Comparison of ENCODE assay signal across 8 mouse cellular contexts in the genomic region with DNA sequence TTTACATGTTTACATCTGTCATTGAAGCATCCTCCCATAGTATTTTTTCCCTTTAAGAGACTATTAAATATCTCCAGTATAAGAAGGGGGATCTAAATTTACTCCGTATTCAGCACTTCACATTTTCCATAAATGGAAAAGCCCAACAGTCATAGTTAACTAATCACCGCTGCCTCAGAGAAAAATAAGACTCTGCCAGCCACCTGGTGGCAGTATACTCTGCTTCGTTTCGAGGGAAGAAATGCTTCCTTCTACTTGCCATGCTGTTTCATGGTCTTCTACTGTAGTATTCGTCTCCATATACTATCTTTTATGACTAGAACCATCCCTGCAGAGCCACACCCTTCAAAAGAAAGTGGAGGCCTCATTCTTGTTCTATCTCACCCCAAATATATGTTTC. TPM values are rescaled to one million over a fixed set of nuclear protein-coding genes. Genes with fewer than 3 reads are reported as not detected.
DNase-seq lines count a peak whose midpoint lies in the region; ATAC-seq and TF ChIP-seq lines count a peak whose summit lies in the region.

No protein-coding gene starts in this region.

- H3K4me1 ChIP-seq in kidney, postnatal 0 days (replicated peaks; ENCODE audit: insufficient read depth, low read length): no peaks in the 10 kb centered on the region
- H3K4me1 ChIP-seq in kidney, embryonic 14.5 days (ENCODE audit: control insufficient read depth, insufficient read depth, low read length): no peaks in the 10 kb centered on the region
- H3K4me1 ChIP-seq in MEL (ENCODE audit: control insufficient read depth in 1 of 2, insufficient read depth in 2 of 2, low read length in 2 of 2): no peaks in the 10 kb centered on the region
- H3K4me1 ChIP-seq in thymus, adult 2 months (replicated peaks; ENCODE audit: control insufficient read depth, insufficient read depth, low read length): no peaks in the 10 kb centered on the region

- TF ChIP-seq CTCF in kidney, postnatal 0 days (IDR thresholded peaks at IDR 0.05; ENCODE audit: low read depth): peak; percentile 65
- TF ChIP-seq CTCF in MEL (IDR thresholded peaks at IDR 0.05 in 2 of 3, conservative IDR thresholded peaks at IDR 0.05 in 1 of 3; ENCODE audit: control insufficient read depth in 1 of 3, insufficient read depth in 1 of 3, low read depth in 2 of 3, low read length in 3 of 3, poor library complexity in 1 of 3, severe bottlenecking in 1 of 3): peak; percentile 33 to 70 (median 38)
- TF ChIP-seq CTCF in thymus, adult 2 months (IDR thresholded peaks at IDR 0.05; ENCODE audit: borderline replicate concordance, control insufficient read depth, extremely low read depth, insufficient read depth, low read length, poor library complexity): no peak

- TF ChIP-seq EP300 in MEL (IDR thresholded peaks at IDR 0.05; ENCODE audit: low read depth in 1 of 2, low read length in 2 of 2): no peak

- H3K79me2 ChIP-seq in MEL (ENCODE audit: control insufficient read depth, insufficient read depth, low read length, poor library complexity): no peaks in the 10 kb centered on the region

- peak; percentile 67 for DNase-seq in kidney, postnatal 0 days (ENCODE audit: low spot score)
- peak; percentile 55 for DNase-seq in MEL (ENCODE audit: low read depth, low spot score)
- DNase-seq in adrenal gland, adult 2 months: peak; percentile 17
- peak; percentile 4 to 7 for DNase-seq in gastrocnemius, adult 8-10 months (ENCODE audit: low spot score in 2 of 2)
- peak; percentile 7 for DNase-seq in lung, postnatal 25 days (ENCODE audit: low spot score)
- DNase-seq in natural killer cell, adult 2 months (ENCODE audit: low spot score in 2 of 2): no peak
- DNase-seq in thymus, adult 2 months: no peak

- peak; percentile 54 for TF ChIP-seq RAD21 in MEL (IDR thresholded peaks at IDR 0.05; ENCODE audit: low read depth, low read length)

- H3K4me2 ChIP-seq in kidney, postnatal 0 days (ENCODE audit: low read length): no peak overlapping the region
- H3K4me2 ChIP-seq in kidney, embryonic 14.5 days (replicated peaks; ENCODE audit: low read depth, low read length): no peak overlapping the region

- no peak overlapping the region for H3K27ac ChIP-seq in kidney, postnatal 0 days
- no peak overlapping the region for H3K27ac ChIP-seq in kidney, embryonic 14.5 days (ENCODE audit: low read depth, low read length)
- H3K27ac ChIP-seq in MEL (ENCODE audit: control insufficient read depth, low read depth, low read length): no peak overlapping the region
- H3K27ac ChIP-seq in thymus, adult 2 months (ENCODE audit: control insufficient read depth, insufficient read depth, low read length): no peak overlapping the region

- no peaks in the 10 kb centered on the region for H3K27me3 ChIP-seq in kidney, postnatal 0 days (ENCODE audit: insufficient read depth, low read length)
- H3K27me3 ChIP-seq in kidney, embryonic 14.5 days (ENCODE audit: control insufficient read depth, insufficient read depth, low read length): no peaks in the 10 kb centered on the region; the same call in 1 of the 2 replicates
- H3K27me3 ChIP-seq in MEL (ENCODE audit: control insufficient read depth in 1 of 2, insufficient read depth in 2 of 2, low read length in 2 of 2): no peaks in the 10 kb centered on the region
- H3K27me3 ChIP-seq in thymus, adult 2 months (ENCODE audit: control insufficient read depth, insufficient read depth, low read length): no peaks in the 10 kb centered on the region

- TF ChIP-seq POLR2A in MEL (IDR thresholded peaks at IDR 0.05; ENCODE audit: control insufficient read depth in 1 of 2, insufficient read depth in 1 of 2, low read depth in 1 of 2, low read length in 2 of 2, poor library complexity in 1 of 2): no peak
- TF ChIP-seq POLR2A in thymus, adult 2 months (IDR thresholded peaks at IDR 0.05; ENCODE audit: control insufficient read depth, extremely low read depth, insufficient read depth, low read length, poor library complexity): no peak

- ATAC-seq in kidney, postnatal 0 days (replicated peaks; ENCODE audit: low FRiP score, low read depth): no peak
- ATAC-seq in kidney, embryonic 14.5 days (ENCODE audit: low FRiP score, low TSS enrichment): no peak

- H3K4me3 ChIP-seq in kidney, postnatal 0 days (replicated peaks; ENCODE audit: low read depth, low read length): no peak overlapping the region
- H3K4me3 ChIP-seq in kidney, embryonic 14.5 days (ENCODE audit: low read length): no peak overlapping the region
- H3K4me3 ChIP-seq in MEL (ENCODE audit: control insufficient read depth in 1 of 2, insufficient read depth in 1 of 2, low read depth in 2 of 2, low read length in 2 of 2): no peak overlapping the region
- H3K4me3 ChIP-seq in thymus, adult 2 months (ENCODE audit: control insufficient read depth, insufficient read depth, low read length): no peak overlapping the region

- H3K36me3 ChIP-seq in kidney, postnatal 0 days (ENCODE audit: insufficient read depth, low read length): no peaks in the 10 kb centered on the region
- H3K36me3 ChIP-seq in kidney, embryonic 14.5 days (ENCODE audit: control insufficient read depth, insufficient read depth, low read length): no peaks in the 10 kb centered on the region
- no peaks in the 10 kb centered on the region for H3K36me3 ChIP-seq in MEL (ENCODE audit: control insufficient read depth in 1 of 2, insufficient read depth in 2 of 2, low read length in 2 of 2)
- H3K36me3 ChIP-seq in thymus, adult 2 months (ENCODE audit: control insufficient read depth, insufficient read depth, low read length): no peaks in the 10 kb centered on the region

- 32% methylated on average over 5 of the region's 5 CpGs for WGBS in kidney, postnatal 0 days
- 36% methylated on average over 5 of the region's 5 CpGs for WGBS in kidney, embryonic 14.5 days
- WGBS in thymus, adult 2 months: 22% methylated on average over 5 of the region's 5 CpGs

- no peak overlapping the region for H3K9ac ChIP-seq in kidney, postnatal 0 days (ENCODE audit: low read depth, low read length)
- H3K9ac ChIP-seq in kidney, embryonic 14.5 days (ENCODE audit: low read depth, low read length): no peak overlapping the region
- H3K9ac ChIP-seq in MEL (ENCODE audit: control insufficient read depth, low read depth, low read length, poor library complexity, severe bottlenecking): no peak overlapping the region

- H3K9me3 ChIP-seq in kidney, postnatal 0 days (replicated peaks; ENCODE audit: low read length): no peaks in the 10 kb centered on the region
- no peaks in the 10 kb centered on the region for H3K9me3 ChIP-seq in kidney, embryonic 14.5 days (ENCODE audit: control insufficient read depth, low read length)
- no peaks in the 10 kb centered on the region for H3K9me3 ChIP-seq in MEL (replicated peaks; ENCODE audit: insufficient read depth, low read length)

TF ChIP-seq in MEL, 35 proteins besides CTCF, POLR2A, EP300 and RAD21:
- TF ChIP-seq ELF1 (IDR thresholded peaks at IDR 0.05; ENCODE audit: low read depth, low read length) (no peak), MEF2A (IDR thresholded peaks at IDR 0.05; ENCODE audit: extremely low read depth, insufficient replicate concordance, low read depth, low read length, poor library complexity, severe bottlenecking) (no peak), JUND (IDR thresholded peaks at IDR 0.05; ENCODE audit: low read depth, low read length) (no peak), MYB (IDR thresholded peaks at IDR 0.05; ENCODE audit: low read depth, low read length) (no peak), ZC3H11A (IDR thresholded peaks at IDR 0.05; ENCODE audit: low read depth, low read length) (0 out of 2 replicates have a peak, but pooled peaks have one; percentile 19), SMC3 (IDR thresholded peaks at IDR 0.05; ENCODE audit: low read depth, low read length) (peak; percentile 69), RCOR1 (IDR thresholded peaks at IDR 0.05; ENCODE audit: low read depth, low read length) (no peak), ZMIZ1 (IDR thresholded peaks at IDR 0.05; ENCODE audit: low read depth, low read length) (no peak)
TF ChIP-seq in MEL: peak in this region for 2.

RNA-seq across cellular contexts. Expression of gene Tro, which starts 52.0 kb away (rescaled TPM):
- 8.4 and 9.1 TPM in 2 replicates for polyA plus RNA-seq in kidney, postnatal 0 days (2015; fragmentation: Nextera tagmentation; extraction: Ambion mirVana)
- polyA plus RNA-seq in kidney, embryonic 14.5 days (2014; fragmentation: Nextera tagmentation; extraction: Ambion mirVana): 19.2 and 30.7 TPM in 2 replicates
- total RNA-seq in MEL (2012; rRNA removed): not detected in 2 replicates
- under 1 TPM in 1 of 2 experiments, not detected in 1; 0.04 TPM for polyA plus RNA-seq in MEL (2012; ENCODE audit: insufficient read depth in 1 of 2, insufficient read length in 2 of 2, low read depth in 1 of 2, low replicate concordance in 2 of 2, missing spikeins in 1 of 2)
- 10 to 100 TPM; 10.0 to 10.5 TPM for total RNA-seq in adrenal gland, adult 2 months (2021)
- 3.0 and 4.0 TPM in 2 replicates for polyA plus RNA-seq in adrenal gland, adult 2 months (2012; rRNA removed)
- under 1 TPM in 3 of 4 experiments, not detected in 1; 0.15 to 0.24 (median 0.22) TPM for total RNA-seq in gastrocnemius, adult 8-10 months (2022)
- 0.65 and 0.78 TPM in 2 replicates for polyA plus RNA-seq in thymus, adult 2 months (2012; rRNA removed)

Comparison
In these comparisons a context has a peak if more than half of its experiments do, and no peak if none do; other contexts are left out.
1. DNase-seq: peak in kidney, postnatal 0 days (single experiment), MEL (single experiment), adrenal gland, adult 2 months (single experiment), gastrocnemius, adult 8-10 months (2 of 2) and lung, postnatal 25 days (single experiment); none in natural killer cell, adult 2 months (0 of 2) and thymus, adult 2 months (single experiment).